Mouse (Mus musculus) kidney, embryonic 15.5 days (tissue): ENCODE data around the gene Rpp25l. TPM values are rescaled to one million over a fixed set of nuclear protein-coding genes. Genes with fewer than 3 reads are reported as not detected.

Experiments used
- polyA plus RNA-seq: library from polyadenylated mRNA; unstranded; fragments of >200 nt; fragmentation: Nextera tagmentation; extraction: Ambion mirVana; gene quantifications from 2 replicates; pipeline ENCODE4 v1.2.1, GENCODE M21; 2015

The Rpp25l gene
- polyA plus RNA-seq, 1 experiment from 2014 or later, result 83.6 TPM

Other genes starting within 250 kb of the Rpp25l start
- 7.9 and 8.7 TPM in 2 replicates for gene Kif24, start 248.6 kb downstream of the Rpp25l start, polyA plus RNA-seq
- 56.0 and 56.8 TPM in 2 replicates for gene Nudt2, start 248.4 kb downstream of the Rpp25l start, polyA plus RNA-seq
- gene AI464131, start 210.5 kb downstream of the Rpp25l start, polyA plus RNA-seq, result 7.4 and 9.0 TPM in 2 replicates
- gene 1110017D15Rik, start 196.2 kb downstream of the Rpp25l start, polyA plus RNA-seq, result 0.55 TPM in 1 of 2 replicates, not detected in the other
- gene Fam219a, start 144.0 kb downstream of the Rpp25l start, polyA plus RNA-seq, result 1.9 and 2.8 TPM in 2 replicates
- gene Dnaic1, start 143.8 kb downstream of the Rpp25l start, polyA plus RNA-seq, result 1.6 and 1.7 TPM in 2 replicates
- 19.1 and 22.6 TPM in 2 replicates for gene Enho, start 73.2 kb downstream of the Rpp25l start, polyA plus RNA-seq
- gene Cntfr, start 16.4 kb downstream of the Rpp25l start, polyA plus RNA-seq, result 19.8 and 22.1 TPM in 2 replicates
- 137 and 157 TPM in 2 replicates for gene Il11ra1, start 13.5 kb downstream of the Rpp25l start, polyA plus RNA-seq
- gene Dctn3, start 9.6 kb upstream of the Rpp25l start, polyA plus RNA-seq, result 128 and 132 TPM in 2 replicates
- 0.12 and 0.17 TPM in 2 replicates for gene Arid3c, start 17.6 kb upstream of the Rpp25l start, polyA plus RNA-seq
- gene Galt, start 41.7 kb upstream of the Rpp25l start, polyA plus RNA-seq, result 50.7 and 52.5 TPM in 2 replicates
- gene Sigmar1, start 42.6 kb upstream of the Rpp25l start, polyA plus RNA-seq, result 79.7 and 87.4 TPM in 2 replicates
- gene Ccl27a, start 60.7 kb upstream of the Rpp25l start, polyA plus RNA-seq, result 36.5 and 42.4 TPM in 2 replicates
- 21.7 and 22.4 TPM in 2 replicates for gene Gm21541, start 190.1 kb upstream of the Rpp25l start, polyA plus RNA-seq
- 1.9 and 2.2 TPM in 2 replicates for gene Gm20878, start 228.0 kb upstream of the Rpp25l start, polyA plus RNA-seq